Mouse (Mus musculus): ENCODE measurements around the gene Ubash3a.

GRCm38 (mm10) chr17:31210299-31210698 is 2.6 kb downstream of the Ubash3a start:
- TF ChIP-seq POLR2A (IDR thresholded peaks at IDR 0.05; ENCODE audit: low read depth, low read length) (no peak), CTCF (conservative IDR thresholded peaks at IDR 0.05; ENCODE audit: insufficient read depth, insufficient read length, low read depth, low read length) (no peak)

Data from kidney, adult 2 months (tissue).